Mouse (Mus musculus) urinary bladder, postnatal 4 days (tissue): ENCODE results near the gene Eprs.

ENCODE experiments used
- DNase-seq, 2 experiments: peaks; one replicate each; pipeline ENCODE4 v3.0.0; 2021 to 2022; ENCODE audit warnings: low spot score in 2 of 2

Gene Eprs

DNA sequence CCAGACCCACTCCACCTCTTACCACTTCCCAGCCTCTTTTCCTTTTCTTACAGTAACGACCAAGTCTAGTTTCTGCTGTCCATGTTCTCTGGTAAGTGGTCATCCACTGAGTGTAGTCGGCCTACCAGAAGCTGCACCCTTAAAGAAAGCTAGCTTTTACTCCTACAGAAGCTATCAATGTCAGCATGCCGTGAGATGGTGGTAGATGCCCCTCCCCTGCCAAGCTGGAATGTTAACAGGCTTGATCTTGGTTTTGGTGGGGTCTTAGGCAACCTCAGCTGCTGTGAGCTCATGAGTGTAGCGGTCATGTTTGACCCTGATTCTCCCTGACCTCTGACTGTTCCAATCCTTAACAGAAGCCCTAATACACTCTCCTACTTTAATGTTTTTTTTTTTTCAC lies 4.6 kb upstream of the Eprs start:
- no peak for DNase-seq

DNA sequence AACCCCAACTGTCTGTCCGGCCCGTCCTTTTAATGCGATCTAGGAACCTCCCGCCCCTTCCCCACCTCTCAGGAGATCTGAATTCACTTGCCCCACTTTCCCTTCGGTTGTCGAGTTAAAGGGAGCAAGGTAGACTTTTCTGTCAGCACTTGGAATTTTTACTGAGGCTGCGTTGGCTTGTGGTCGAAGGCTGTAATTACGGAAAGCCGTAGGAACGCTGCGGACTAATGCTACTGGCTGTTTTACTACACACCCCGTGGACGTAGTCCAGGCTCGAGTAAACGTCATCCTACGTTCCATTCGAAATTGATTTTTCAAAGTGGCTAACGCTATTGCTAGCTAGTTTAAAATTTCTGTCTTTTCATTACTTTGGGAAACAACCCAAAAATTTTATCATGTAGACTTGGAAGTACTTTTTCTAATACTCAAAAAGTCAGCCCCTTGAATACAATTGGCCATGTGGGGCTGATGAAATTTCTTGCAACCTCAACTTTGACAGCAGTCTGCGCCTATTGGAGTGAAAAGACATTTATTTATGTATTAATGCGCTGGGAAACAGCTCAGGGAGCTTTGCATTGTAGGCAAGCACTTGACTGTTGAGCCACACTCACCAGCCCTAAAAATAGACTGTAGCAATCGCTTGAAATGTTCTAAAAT lies 810 bp downstream of the Eprs start:
- DNase-seq: no peak

DNA sequence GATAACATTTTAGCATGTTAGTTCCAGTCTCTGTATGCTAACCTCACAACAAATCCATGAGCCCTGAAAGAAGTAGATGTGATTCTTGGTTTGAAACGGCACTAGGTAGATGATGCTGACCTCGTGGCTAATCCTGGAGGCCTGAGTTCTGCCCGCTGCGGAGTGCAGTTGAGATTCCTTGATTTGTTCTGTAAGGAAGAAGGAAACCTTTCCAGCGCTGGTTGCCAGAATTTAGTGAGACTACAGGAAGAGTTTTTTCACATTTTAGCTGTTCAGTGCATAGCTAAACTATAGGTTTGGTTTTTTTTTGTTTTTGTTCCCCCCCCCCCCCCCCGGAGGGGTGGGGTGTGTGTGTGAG lies 1.3 kb downstream of the Eprs start:
- DNase-seq: no peak

DNA sequence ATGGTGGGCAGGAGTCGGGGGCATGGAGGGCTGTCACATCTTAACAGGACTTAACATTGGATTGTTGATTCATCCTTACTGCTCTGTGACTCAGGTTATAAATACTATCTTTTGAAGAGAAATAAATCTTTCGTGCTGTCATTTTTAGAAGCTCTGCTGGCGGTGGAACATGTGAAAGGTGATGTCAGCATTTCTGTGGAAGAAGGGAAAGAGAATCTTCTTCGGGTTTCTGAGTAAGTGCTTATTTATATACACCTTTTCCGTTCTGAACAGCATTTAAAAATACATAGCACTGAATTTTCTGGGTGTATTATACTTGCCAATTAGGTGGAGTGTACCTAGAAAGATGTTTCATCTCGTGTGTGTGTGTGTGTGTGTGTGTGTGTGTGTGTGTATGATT lies 4.5 kb downstream of the Eprs start:
- no peak for DNase-seq

GRCm38 (mm10) chr1:185369979-185370378 lies 7.1 kb downstream of the Eprs start:
- DNase-seq: no peak

DNA sequence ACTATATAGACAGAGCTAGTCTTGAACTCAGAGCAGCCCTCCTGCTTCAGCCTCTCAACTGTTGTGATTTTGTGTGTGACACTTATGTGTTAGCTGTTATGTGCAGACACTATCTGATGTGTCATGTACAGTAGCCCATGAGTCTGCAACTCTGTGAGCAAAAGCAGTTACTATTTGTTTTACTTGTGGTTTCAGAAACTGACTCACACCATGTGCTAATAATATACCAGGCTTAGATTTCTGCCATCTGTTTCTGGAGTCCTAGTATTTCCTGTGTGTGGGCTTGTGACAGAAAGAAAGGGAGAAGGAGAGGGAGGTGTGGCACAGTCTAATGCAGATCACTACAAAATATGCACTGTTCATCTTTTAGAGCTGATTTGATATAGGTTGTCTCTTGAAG lies 13.5 kb downstream of the Eprs start:
- no peak for DNase-seq

DNA sequence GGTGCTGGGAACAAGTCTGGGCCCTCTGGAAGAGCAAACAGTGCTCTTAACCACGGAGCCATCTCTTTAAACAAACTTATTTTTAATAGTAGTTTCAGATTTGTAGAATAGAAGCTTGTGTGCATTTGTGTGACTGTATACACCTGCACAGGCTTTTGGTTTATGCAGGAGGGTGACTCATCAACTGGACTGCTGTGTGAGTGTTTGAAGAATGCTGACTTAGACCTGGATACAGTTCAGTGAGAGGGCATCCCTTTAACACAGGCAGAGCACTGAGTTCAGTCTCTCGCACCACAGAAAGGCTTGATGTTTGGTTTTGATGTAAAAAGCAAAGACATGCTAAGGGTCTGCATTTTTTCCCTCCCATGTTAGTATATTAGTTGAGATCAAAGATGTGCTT lies 14.6 kb downstream of the Eprs start:
- no peak for DNase-seq

GRCm38 (mm10) chr1:185401615-185402014 lies 38.8 kb downstream of the Eprs start:
- no peak for DNase-seq

DNA sequence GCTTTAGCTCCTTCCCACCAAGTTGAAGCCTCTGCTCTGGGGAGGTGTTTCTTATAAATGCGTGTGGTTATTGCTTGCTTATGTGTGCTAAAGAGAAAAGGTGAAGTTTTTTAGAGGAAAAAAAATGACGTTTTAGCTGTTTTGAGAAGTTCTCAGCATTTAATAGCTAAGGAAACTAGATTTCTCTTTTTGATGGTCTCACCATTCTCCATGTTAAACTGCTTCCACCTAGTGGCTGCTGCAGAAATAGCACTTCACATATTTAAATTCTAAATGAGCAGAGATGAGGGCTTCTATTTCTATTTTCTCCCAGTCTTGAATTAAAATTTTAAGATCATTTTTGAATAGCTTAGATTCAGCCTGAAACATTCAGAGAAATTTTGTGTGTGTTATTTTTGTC lies 41.2 kb downstream of the Eprs start:
- DNase-seq: no peak

DNA sequence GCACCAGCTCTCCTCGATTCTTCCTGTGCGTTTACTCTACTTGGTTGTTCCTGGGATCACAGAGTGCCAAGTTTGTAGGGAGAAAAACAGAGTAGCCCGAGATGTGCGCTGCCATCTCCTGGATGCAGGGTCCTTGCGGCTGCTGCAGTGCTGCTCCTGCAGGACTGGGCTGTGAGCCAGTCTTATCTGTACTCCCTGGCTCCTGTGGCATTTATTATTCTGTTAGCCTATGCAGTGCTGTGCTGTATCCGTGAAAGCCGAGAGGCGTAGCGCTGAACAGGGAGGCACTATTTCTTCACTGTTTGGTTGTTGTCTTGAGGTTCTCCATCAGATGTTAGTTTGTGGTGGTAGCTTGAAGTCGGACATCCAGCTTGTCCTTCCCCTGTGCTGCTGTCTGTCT lies 43.1 kb downstream of the Eprs start:
- DNase-seq: no peak

GRCm38 (mm10) chr1:185409831-185410230 lies 47.0 kb downstream of the Eprs start:
- DNase-seq: no peak

DNA sequence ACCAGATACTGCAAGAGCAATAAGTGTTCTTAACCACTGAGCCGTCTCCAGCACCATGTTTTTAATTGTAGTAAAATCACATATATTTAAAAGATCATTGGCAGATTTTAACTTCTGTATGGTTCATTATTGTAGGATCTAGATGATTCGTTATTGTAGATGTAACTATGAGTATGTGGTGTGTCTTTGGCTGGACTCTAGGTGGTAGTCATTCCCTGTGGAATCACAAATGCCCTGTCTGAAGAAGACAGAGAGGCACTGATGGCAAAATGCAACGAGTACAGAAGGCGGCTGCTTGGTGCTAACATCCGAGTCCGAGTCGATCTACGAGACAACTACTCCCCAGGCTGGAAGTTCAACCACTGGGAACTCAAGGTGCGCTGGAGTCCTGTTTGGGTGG lies 55.2 kb downstream of the Eprs start:
- no peak for DNase-seq

DNA sequence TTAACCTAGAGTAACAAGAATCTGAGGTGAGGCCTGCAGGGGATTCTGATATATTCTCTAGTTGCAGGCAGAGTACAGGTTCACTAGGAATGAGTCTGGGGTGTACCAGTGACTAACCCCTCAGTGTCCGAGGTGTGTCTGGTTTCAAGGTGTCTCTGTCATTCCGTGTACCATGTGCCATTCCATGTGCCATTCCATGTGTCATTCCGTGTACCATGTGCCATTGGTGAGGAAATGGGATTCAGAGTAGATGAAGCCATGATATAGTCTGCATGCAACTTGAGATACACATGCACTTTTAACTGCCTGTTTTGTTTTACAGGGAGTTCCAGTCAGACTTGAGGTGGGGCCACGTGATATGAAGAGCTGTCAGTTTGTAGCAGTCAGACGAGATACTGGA lies 57.0 kb downstream of the Eprs start:
- no peak for DNase-seq

DNA sequence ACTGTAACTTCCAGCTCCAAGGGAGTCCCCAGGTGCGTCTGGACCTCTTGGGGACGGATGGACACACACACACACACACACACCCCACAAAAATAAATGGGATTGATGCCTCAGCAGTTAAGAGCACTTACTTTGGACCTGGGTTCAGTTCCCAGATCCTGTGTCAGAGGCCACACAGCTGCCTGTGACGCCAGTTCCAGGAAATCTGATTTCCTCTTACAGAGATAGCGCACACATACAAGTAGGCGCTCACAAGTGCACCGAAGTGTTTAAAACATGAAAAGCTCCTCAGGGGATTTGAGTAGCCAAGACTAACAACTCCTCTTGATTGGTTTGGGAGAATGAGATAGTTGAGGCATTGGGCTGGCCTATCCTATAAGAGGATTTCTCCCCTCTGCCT lies 57.9 kb downstream of the Eprs start:
- DNase-seq: no peak

- DNase-seq: no peak
Observed at GRCm38 (mm10) chr1:185426583-185426982, 63.7 kb downstream of the Eprs start.

- DNase-seq: no peak
Observed at GRCm38 (mm10) chr1:185430488-185430887, 67.6 kb downstream of the Eprs start.

- DNase-seq: no peak
Observed at GRCm38 (mm10) chr1:185431245-185431997, 68.6 kb downstream of the Eprs start.

GRCm38 (mm10) chr1:185431998-185432317 lies 69.1 kb downstream of the Eprs start:
- DNase-seq: no peak

DNA sequence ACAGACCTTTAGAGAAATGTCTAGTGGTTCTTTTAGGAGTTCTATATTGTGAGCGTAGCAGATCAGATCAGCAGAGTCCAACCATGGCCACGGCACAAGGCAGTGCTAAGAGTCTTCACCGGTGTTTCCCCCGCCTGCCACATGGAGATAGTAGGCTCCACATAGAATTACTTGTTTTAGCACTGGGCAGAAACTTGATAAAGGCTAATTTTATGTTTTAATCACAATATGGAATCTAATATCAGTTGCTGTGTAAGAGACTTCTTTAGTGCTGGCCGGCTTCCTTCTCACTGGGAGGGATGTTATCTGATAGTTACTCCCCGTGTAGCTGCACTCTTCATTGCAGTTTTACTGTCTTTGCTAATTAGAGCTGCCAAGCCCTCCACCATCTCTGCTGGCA lies 70.3 kb downstream of the Eprs start:
- DNase-seq: no peak

DNA sequence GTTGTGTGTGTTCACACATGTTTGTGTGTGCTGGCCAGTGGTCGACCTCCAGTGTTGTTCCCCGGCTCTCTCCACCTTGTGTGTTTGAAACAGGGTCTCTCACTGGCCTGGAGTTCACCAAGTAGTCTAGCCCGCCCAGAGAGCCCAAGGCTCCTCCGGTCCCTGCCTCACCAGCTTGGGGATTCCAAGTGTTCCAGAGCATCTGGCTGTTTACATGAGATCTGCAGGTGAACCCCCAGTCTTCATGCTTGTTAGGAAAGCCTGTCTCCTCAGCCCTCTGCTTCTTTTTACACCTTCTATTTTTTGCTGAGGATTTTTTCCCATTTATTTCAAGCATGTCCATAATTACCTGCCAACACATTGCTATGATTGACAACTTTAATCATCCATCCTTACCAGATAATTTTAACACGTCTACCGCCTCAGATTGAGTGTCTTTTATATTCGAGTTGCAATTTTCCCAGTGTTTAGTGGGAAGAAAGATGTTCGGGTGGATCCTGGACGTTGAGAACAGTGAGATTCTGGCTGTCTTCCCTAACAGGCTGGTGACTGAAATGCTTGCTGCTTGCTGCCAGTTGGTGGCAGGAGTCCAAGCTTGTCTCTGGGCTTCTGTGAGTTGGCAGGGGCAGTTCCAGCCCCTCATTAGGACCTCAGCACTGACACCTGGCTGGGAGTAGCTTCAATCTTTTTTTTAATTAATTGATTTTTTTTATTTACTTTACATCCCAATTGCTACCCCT lies 76.2 kb downstream of the Eprs start:
- DNase-seq: no peak

GRCm38 (mm10) chr1:185441703-185442472 lies 79.0 kb downstream of the Eprs start:
- no peak for DNase-seq

DNA sequence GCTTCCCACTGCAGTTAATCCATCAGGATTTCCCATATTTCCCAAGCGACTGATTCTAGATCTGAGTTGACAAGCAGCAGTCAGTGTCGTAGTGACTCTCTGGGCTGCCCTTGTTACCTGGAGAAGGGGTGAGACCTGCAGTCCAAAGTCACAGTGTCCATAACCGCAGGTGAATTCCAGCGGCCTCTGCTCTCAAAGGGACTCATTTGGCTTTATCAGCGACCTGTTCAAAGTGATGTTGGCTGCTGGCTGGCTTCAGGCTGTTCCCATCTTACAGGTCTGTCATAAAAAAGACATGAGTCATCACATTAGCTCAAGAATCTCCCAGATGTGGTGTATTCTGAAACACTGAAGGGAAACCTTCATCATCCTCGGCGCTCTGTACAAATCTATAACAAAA lies 86.1 kb downstream of the Eprs start:
- no peak for DNase-seq
